In genomic region chr2:146414484-146415291, GRCm38 (mm10) we compare ENCODE assay signal across 8 mouse cellular contexts.
DNase-seq lines count a peak whose midpoint lies in the region; ATAC-seq and TF ChIP-seq lines count a peak whose summit lies in the region.

No protein-coding gene starts in this region.

- no peaks in the 10 kb centered on the region for H3K27me3 ChIP-seq in E14TG2a.4 (ENCODE audit: insufficient read depth, low read length)
- H3K27me3 ChIP-seq in forebrain, embryonic 11.5 days (ENCODE audit: control insufficient read depth, insufficient read depth, low read length), result no peaks in the 10 kb centered on the region
- H3K27me3 ChIP-seq in hindbrain, embryonic 11.5 days (ENCODE audit: control insufficient read depth, insufficient read depth, low read length), result no peaks in the 10 kb centered on the region

- TF ChIP-seq CTCF in E14TG2a.4 (conservative IDR thresholded peaks at IDR 0.05; ENCODE audit: low read length), result peak; percentile 40

- H3K36me3 ChIP-seq in E14TG2a.4 (ENCODE audit: insufficient read depth, low read length), result peaks cover 6% of the 10 kb centered on the region; the same call in 1 of the 2 replicates
- H3K36me3 ChIP-seq in forebrain, embryonic 11.5 days (ENCODE audit: control insufficient read depth, insufficient read depth, low read length), result no peaks in the 10 kb centered on the region
- no peaks in the 10 kb centered on the region for H3K36me3 ChIP-seq in hindbrain, embryonic 11.5 days (ENCODE audit: control insufficient read depth, insufficient read depth, low read length)

- no peak overlapping the region; the same call in 1 of the 2 replicates for H3K9ac ChIP-seq in forebrain, embryonic 11.5 days (ENCODE audit: low read length)
- no peak overlapping the region for H3K9ac ChIP-seq in hindbrain, embryonic 11.5 days (ENCODE audit: low read depth, low read length)

- H3K9me3 ChIP-seq in E14TG2a.4 (ENCODE audit: low read length), result no peaks in the 10 kb centered on the region
- H3K9me3 ChIP-seq in forebrain, embryonic 11.5 days (ENCODE audit: control insufficient read depth, low read length), result no peaks in the 10 kb centered on the region
- no peaks in the 10 kb centered on the region for H3K9me3 ChIP-seq in hindbrain, embryonic 11.5 days (ENCODE audit: control insufficient read depth, low read length)

- no peak overlapping the region for H3K27ac ChIP-seq in forebrain, embryonic 11.5 days (ENCODE audit: low read depth, low read length)
- H3K27ac ChIP-seq in hindbrain, embryonic 11.5 days (ENCODE audit: low read depth, low read length), result 0 out of 2 replicates have a peak overlapping the region, but pooled peaks have one; percentile 6

- ATAC-seq in forebrain, embryonic 11.5 days (replicated peaks; ENCODE audit: low FRiP score), result peak; percentile 90
- peak; percentile 89 for ATAC-seq in hindbrain, embryonic 11.5 days (ENCODE audit: low FRiP score)

- no peak overlapping the region for H3K4me2 ChIP-seq in forebrain, embryonic 11.5 days (ENCODE audit: low read depth, low read length, severe bottlenecking)
- H3K4me2 ChIP-seq in hindbrain, embryonic 11.5 days (replicated peaks; ENCODE audit: low read depth, low read length), result no peak overlapping the region

- 0 out of 2 replicates have a peak, but pooled peaks cover 4% of the 10 kb centered on the region for H3K4me1 ChIP-seq in E14TG2a.4 (replicated peaks; ENCODE audit: low read depth, low read length)
- H3K4me1 ChIP-seq in forebrain, embryonic 11.5 days (replicated peaks; ENCODE audit: control insufficient read depth, insufficient read depth, low read length), result no peaks in the 10 kb centered on the region
- H3K4me1 ChIP-seq in hindbrain, embryonic 11.5 days (replicated peaks; ENCODE audit: control insufficient read depth, insufficient read depth, low read length), result no peaks in the 10 kb centered on the region

- WGBS in forebrain, embryonic 11.5 days, result 31% methylated on average over 8 of the region's 8 CpGs
- WGBS in hindbrain, embryonic 11.5 days, result 42% methylated on average over 8 of the region's 8 CpGs

- DNase-seq in brain, embryonic 18.5 days (ENCODE audit: low read depth, low spot score), result peak; percentile 78
- DNase-seq in forebrain, embryonic 11.5 days (ENCODE audit: low spot score), result peak; percentile 86
- DNase-seq in hindbrain, embryonic 11.5 days (ENCODE audit: low spot score), result peak; percentile 90
- peak; percentile 79 for DNase-seq in layer of hippocampus, adult 9-10 months (ENCODE audit: low spot score)
- peak; percentile 68 for DNase-seq in lung, postnatal 25 days (ENCODE audit: low spot score)
- DNase-seq in right cerebral cortex, adult 18-20 months, result peak; percentile 82
- DNase-seq in urinary bladder, adult 2 months (ENCODE audit: low spot score), result peak; percentile 29

- no peak overlapping the region for H3K4me3 ChIP-seq in E14TG2a.4 (replicated peaks; ENCODE audit: low read length)
- H3K4me3 ChIP-seq in forebrain, embryonic 11.5 days (ENCODE audit: low read depth, low read length), result no peak overlapping the region
- no peak overlapping the region for H3K4me3 ChIP-seq in hindbrain, embryonic 11.5 days (ENCODE audit: low read depth, low read length)

Comparison
In these comparisons a context has a peak if more than half of its experiments do, and no peak if none do; other contexts are left out.
1. DNase-seq: peak in every context shown above with its lines; median percentile 90 in hindbrain, embryonic 11.5 days; 86 in forebrain, embryonic 11.5 days; 82 in right cerebral cortex, adult 18-20 months; 79 in layer of hippocampus, adult 9-10 months; 78 in brain, embryonic 18.5 days; 68 in lung, postnatal 25 days; 29 in urinary bladder, adult 2 months.